Mouse (Mus musculus) lung, postnatal 10 days (tissue): Measurements from ENCODE around the gene Nprl3.
"Not testable (repeated sequence)": the region's sequence is repeated elsewhere in the genome, so short reads cannot be mapped to it uniquely, and the experiment has no call there.

Experiments
- DNase-seq: peaks from one replicate; pipeline ENCODE4 v3.0.0; 2021

Gene Nprl3

DNA sequence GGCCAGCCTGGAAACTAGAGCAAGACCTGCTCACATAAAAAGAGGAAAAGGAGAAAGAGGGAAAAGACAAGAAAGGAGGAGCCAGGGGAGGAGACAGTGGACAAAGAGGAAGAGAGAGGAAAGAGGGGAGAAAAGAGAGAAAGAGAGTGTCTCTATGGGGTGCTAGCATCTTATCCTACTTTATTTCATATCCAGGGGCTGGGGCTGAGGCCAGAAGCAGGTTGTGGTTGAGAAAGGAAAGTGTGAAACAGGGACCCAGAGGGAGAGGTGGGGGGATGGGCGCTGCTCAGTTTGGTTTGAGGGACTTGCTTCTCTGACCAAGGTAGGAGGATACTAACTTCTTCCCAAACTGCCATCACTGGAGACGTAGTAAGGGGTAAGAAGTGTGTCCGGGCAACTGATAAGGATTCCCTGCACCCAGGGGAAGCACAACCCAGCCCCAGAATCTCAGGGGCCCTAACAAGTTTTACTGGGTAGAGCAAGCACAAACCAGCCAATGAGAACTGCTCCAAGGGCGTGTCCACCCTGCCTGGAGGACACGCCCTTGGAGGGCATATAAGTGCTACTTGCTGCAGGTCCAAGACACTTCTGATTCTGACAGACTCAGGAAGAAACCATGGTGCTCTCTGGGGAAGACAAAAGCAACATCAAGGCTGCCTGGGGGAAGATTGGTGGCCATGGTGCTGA lies 15.7 kb upstream of the Nprl3 start, which contains the start of gene Hba-a1:
TSS of gene Hba-a1 (plus strand) at position 421 of the 687 bp plus-strand sequence.
- DNase-seq, result not testable (repeated sequence)

GRCm38 (mm10) chr11:32281416-32282144 lies 14.1 kb upstream of the Nprl3 start:
- no peak for DNase-seq

DNA sequence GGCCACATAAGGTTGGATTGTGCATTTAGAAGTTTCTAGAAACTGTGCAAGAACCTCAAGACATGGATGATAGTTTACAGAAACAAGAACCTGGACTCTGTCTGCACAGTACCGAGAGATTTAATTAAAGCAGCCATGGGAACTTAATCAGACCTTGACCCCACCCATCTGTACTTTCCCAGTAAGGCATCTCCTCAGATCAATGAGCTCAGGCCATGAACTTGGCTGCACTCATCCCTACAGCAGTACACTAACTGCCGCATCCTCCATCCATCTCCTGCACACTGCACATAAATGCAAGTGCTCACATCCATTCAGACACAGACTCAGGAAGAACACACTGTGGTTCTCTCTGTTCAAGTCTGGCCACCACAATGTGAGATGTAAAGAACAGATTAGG lies 13.1 kb upstream of the Nprl3 start:
- DNase-seq, result no peak

DNA sequence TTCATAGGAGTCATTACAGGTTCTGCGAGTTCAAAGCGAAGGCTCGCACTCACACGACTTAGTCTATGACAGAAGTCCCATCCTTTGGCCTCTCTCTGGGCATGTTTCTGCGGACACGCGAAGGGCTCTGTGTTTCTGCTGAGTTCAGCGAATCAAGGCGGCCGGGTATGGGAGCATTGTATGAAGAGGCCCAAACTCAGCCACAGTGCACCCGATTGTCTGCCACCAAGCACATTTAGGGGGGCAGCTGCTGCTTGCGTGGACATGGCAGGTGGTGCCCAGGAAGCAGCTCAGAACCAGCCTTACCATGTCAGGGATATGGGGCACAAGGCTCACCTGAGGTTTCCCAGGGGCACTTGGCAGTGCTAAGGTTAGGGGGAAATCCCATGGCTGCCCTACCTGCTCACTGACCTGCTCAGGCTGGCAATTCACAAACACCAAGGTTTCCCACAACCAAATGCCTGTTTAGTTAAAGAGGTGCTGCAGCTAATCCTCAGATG lies 11.0 kb upstream of the Nprl3 start:
- no peak for DNase-seq

DNA sequence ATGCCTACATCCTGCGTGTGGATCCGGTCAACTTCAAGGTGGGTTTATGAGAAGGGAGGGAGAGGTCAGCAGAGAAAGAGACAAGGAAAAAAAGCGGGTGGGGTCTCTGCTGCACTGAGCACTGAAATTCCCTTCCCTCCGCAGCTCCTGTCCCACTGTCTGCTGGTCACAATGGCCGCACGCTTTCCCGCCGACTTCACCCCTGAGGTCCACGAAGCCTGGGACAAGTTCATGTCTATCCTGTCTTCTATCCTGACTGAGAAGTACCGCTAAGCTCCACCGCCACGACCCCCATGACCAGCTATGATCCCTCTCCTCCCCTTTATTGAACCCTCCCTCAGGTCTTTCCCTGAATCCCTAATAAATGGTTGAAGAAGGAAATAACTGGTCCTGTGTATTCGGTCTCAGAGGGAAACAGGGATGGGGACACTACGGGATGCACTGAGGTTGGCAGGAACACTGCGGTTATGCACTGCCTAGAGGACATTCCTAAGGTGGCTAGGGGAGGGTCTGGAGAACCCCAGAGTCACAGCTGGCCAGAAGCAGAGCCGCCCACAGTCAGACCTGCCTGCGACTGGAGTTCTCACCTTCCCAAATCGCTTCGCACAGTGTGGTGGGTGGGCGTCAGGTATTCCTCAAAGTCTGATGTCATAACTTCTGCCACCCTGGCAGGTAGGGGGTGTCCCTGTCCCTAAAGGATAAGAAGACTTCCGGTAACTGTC lies 10.4 kb upstream of the Nprl3 start:
- DNase-seq, result no peak

DNA sequence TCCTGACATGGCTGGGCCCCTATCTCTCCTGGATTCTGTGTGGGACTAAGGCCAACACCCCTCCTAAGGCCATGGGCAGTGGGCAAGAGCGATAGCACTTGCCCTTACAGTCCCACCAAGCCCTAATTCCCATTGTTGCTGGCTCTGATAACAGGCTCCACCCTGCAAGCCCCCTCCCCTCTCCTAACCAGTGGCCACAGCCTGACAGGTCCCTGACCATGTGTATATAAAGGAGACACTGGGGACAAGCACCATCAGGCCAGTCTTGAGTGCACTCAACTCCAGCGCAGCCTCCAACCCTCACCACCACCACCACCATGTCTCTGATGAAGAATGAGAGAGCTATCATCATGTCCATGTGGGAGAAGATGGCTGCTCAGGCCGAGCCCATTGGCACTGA lies 8.8 kb upstream of the Nprl3 start, which contains the start of gene Hba-x:
TSS of gene Hba-x (plus strand) at position 54 of the 400 bp plus-strand sequence.
- no peak for DNase-seq

DNA sequence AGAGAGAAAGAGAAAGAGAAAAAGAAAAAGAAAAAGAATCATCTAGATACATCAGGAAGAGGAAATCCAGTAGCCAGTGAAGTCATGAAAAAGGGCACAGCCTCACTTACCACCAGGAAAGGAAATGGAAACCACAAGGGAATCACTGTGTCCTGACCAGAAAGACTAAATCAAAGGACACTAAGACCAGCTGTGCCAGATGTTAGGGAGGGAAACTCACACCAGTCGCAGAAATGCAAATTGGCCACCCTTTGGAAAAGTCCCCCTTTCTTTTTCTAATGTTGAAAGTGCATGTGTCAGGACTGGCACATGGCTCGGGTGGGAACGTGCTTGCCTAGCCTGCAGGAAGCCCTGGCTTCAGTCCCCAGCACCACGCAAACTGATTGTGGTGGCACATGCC lies 3.7 kb upstream of the Nprl3 start:
- no peak for DNase-seq

DNA sequence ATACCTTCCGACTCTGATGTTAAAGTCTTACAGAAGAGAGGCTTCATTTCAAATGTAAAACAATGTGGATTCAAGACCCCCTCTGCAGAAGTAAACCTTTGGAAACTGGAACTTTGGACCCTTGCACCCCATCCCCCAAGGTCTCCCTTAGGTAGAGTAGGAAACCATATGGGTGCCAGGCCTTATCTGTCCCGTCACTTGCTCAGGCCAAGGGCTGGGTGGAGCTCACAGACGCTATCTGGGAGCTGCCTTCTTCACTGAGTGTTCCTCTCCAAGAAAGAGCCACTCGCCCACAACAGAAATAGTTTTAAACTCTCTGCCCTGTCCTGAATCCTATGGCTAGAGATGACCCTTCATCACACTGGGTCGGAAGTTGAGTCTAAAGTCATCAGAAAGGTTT lies 1.4 kb upstream of the Nprl3 start:
- no peak for DNase-seq

GRCm38 (mm10) chr11:32267964-32268363 lies 457 bp upstream of the Nprl3 start:
- DNase-seq, result peak; percentile 5

DNA sequence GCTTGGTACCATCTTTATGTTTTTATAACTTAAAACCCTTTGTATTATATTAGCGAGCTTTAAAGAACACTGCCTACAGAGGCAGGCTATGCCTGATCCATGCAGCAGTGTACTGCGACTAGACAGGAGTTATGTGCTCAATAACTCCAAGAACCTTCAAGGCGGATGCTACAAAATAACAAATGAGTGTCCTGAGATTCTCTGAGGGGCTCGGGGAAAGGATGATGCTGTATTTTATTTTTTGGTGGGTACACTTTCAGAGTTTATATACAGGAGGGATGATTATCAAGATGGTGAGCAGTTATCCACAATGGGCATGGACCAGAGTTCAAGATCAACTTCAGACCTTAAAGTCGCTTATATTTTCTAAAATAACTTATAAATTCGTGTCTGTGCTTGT lies 731 bp downstream of the Nprl3 start:
- DNase-seq, result no peak

GRCm38 (mm10) chr11:32266194-32266593 lies 1.3 kb downstream of the Nprl3 start:
- no peak for DNase-seq

DNA sequence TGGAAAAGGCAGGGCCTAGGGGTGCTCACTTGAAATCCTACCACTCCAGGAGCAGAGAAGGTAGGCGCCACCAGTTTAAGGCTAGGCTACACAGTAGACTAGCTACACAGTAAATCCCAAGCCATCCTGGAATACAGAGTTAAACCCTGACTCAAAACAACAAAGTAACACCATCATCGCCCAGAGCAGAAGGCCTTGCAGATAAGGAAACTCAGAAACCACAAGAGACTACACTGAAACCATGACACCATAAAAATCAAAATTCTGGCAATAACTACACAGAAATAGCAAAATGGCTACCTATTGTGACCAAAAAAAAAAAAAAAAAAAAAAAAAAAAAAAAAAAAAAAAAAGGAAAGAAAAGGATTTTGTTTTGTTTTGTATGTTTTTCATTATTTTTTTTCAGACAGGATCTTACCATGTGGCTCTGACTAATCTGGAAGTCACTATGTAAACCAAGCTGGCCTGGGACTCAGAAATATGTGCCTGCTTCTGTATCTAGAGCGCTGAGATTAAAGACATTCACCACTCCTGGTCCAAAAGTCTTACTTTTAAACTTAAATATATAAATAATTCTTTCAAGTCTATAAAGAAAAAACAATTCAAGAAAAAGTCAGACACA lies 2.3 kb downstream of the Nprl3 start:
- DNase-seq, result no peak

GRCm38 (mm10) chr11:32262674-32263415 lies 4.7 kb downstream of the Nprl3 start:
- DNase-seq, result no peak

DNA sequence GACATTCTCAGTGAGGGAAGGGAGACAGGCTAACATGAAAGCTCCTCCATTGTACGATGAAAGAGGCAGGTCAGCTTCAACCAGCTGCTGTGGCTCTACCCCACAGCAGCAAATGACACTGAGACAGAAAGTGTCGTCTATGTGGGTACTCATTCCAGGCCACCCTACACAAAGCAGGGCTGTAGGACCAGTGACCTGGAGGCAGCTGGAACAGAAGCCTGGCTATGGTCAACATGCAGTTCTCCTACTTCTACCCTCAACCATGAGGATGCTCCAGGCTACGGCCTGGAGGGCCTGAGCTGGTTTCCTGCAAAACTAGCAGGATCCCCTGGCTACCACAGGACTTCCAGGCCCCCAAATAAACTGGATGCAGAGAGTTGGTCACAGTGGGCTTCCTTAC lies 10.9 kb downstream of the Nprl3 start:
- no peak for DNase-seq

- DNase-seq, result no peak
These were observed 11.4 kb downstream of the Nprl3 start for GRCm38 (mm10) chr11:32256146-32256545.

GRCm38 (mm10) chr11:32253121-32253520 lies 14.4 kb downstream of the Nprl3 start:
- DNase-seq, result no peak

- DNase-seq, result no peak
These were observed 16.4 kb downstream of the Nprl3 start for GRCm38 (mm10) chr11:32250880-32251763.

- DNase-seq, result no peak
These were observed 19.2 kb downstream of the Nprl3 start for GRCm38 (mm10) chr11:32248350-32248749.

- DNase-seq, result no peak
These were observed 20.4 kb downstream of the Nprl3 start for GRCm38 (mm10) chr11:32247068-32247467.

DNA sequence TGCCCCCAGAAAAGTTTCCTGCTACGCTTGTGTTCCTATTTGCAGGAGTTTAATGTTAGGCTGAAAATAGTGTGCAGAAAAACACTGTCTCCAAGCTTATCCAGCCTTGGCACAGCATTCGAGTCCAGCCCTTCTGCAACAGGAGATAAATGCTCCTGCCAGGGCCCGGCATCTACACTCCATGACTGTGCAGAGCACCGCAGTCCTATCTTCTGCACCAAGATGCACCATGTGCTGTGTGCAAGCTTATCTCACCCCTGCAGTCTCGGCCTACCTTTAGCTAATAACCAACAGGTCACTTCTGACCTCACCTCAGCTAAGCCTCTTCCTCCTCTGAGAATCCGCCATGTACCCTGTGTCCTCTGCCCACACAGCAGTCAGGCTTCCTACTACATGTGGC lies 21.9 kb downstream of the Nprl3 start:
- no peak for DNase-seq

DNA sequence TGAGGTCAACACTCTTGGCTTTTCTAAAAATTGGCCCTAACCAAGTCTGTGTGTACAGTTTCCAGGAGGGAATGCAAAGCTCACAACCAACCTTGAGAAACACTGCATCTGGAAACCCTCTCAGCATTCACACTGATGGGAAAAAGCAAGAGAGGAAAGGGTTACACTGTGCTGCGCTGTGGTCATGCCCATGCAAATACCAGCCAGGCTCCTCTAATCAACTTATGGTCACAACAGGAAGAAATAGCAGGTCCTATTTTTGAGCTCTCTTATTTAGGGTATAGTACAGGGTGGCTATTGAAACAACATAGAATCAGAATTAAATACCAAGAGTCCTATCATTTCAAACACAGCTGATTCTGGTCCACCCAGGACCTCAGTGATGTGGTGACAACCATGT lies 22.9 kb downstream of the Nprl3 start:
- no peak for DNase-seq
